Mouse (Mus musculus) lung, adult 18-20 months (tissue): Measurements from ENCODE around the gene Sp8.

Experiments
- DNase-seq, 2 experiments: peaks; one replicate each; pipeline ENCODE4 v3.0.0; 2022; ENCODE audit warnings: mixed read lengths in 2 of 2

The Sp8 gene

GRCm38 (mm10) chr12:118846221-118846620 lies at the start of gene Sp8:
Gene Sp8 (plus strand): TSS chr12:118846329.
- no peak for DNase-seq

GRCm38 (mm10) chr12:118811328-118811961 lies 34.7 kb upstream of the Sp8 start:
- no peak for DNase-seq

DNA sequence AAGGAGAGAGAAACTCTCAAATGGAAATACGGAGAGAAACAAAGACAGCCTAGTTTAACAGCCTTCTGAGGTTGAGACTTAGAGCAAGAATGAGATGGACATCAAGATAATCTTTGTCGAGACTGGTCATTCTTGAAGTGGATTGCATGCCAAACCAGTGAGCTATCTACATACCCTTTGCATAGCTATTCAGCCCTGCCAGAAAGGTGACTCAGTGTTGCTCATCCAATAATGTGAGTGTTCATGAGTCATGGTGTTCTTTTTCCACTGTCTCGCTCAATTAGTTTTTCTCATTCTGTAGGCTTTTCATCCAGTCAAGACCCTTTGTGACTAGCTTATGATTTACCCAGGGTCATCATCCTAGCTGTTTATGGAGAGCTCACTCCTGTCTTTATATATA lies 31.6 kb upstream of the Sp8 start:
- DNase-seq, result no peak

- DNase-seq, result no peak
These were observed 30.0 kb upstream of the Sp8 start for GRCm38 (mm10) chr12:118816156-118816555.

DNA sequence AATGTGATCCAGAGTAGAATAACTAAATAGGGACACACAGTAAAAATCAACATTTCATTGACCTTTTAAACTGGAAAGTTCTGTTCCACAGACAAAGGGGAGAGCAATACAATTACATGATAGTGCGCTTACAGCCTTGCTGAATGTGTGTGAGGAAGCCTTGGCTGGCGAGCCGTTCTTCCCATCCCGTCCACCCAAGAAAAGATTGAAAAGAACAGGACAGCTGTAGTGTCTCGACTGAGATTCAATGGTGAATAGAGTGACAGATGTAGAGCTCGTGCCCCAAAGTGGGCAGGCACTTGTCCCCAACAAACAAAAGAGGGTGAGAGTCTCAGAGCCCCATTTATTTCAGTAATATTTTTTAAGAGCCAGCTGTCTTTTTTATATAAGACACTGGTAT lies 16.2 kb upstream of the Sp8 start:
- no peak for DNase-seq

DNA sequence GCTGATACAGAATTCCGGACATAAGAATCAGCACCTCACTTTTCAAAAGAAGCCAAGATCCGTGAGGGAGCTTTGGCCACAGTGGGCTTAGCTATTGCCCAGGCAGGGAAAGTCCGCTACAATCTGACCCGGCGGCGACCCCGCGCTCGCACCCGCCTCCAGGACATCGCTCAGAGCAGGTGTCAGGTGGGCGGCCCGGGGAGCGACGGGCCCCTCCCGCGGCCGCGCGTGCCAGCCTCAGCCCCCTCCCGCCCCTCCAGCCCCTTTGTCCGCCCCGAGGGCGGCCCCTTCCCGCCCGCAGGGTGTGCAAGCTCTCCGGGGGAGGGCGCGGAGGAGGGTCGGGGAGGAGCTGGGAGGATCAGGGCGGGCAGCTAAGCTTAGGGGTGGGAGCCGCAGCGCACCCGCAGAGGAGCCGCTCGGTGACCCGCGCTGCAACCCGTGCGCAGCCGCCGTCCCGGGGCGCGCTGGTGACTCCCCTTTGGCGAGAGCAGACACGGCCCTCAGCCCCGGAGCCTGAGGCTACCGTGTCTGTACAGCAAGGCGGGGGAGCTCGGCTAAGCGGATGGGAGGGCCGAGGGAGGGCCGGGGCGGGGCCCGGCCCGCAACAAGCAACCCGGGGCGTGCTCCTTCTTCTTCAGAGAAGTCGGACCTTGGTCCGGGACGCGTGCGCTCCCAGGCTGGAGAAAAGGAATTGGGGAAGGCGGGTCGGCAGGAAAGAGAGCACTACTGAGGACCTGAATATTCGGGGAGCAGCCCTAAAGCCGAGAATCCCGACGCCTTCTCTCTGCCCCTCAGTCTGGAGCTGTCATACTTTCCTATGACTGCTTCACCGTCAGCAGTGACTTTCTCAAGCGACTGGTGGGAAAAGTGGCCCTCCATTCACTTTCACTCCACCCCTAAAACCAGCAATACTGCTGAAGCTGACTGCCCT lies 9.5 kb upstream of the Sp8 start:
- DNase-seq, result peak in 1 of 2 experiments; percentile 8

- no peak for DNase-seq
These were observed 8.8 kb upstream of the Sp8 start for GRCm38 (mm10) chr12:118837361-118837760.

- no peak for DNase-seq
These were observed 7.9 kb upstream of the Sp8 start for GRCm38 (mm10) chr12:118838260-118838659.

- DNase-seq, result no peak
These were observed 6.7 kb upstream of the Sp8 start for GRCm38 (mm10) chr12:118839398-118839797.

DNA sequence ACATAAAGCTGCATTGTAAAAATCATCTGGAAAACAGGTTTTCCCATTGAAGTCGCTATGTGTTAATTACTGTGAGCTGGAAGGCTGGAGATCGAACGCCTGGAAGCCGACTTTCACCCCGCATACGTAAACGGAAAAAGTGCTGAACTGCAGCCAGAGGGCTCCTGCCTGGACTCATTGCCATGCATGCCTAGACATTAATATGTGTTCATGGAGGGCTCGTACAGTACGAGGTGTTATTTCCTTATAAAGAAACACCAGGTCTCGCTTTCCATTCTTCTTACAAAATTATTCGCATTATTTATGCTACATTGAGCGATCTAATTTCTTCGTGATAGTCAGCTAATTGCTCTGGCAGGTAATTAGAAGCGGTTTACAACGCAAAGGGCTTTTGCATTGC lies 5.8 kb upstream of the Sp8 start:
- no peak for DNase-seq

GRCm38 (mm10) chr12:118840861-118841260 lies 5.3 kb upstream of the Sp8 start:
- no peak for DNase-seq

DNA sequence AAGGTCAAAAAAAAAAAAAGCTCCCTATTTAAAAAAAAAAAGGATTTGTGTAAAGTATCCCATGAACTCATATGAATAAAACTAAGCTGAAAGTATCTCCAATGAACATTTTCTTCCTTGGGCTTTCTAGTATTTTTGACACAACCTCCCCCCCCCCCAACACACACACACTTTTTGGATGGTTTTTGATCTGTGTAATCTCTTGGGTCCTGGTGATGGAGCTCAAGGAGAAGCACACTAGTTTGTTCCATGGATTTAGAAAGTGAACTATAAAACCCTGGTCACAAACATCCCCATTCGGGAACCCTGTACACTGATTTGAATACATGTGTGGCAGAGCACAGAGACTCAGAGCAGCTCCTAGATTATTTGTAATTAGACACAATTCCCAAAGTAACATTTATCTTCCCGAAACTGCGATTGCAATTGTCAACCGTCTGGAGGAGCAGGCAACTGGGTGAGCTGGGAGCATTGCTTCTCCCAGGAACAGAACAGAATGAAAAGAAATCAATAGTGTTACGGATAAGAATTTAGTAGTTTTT lies 4.7 kb upstream of the Sp8 start:
- no peak for DNase-seq

- DNase-seq, result no peak
These were observed 4.1 kb upstream of the Sp8 start for GRCm38 (mm10) chr12:118841971-118842550.

DNA sequence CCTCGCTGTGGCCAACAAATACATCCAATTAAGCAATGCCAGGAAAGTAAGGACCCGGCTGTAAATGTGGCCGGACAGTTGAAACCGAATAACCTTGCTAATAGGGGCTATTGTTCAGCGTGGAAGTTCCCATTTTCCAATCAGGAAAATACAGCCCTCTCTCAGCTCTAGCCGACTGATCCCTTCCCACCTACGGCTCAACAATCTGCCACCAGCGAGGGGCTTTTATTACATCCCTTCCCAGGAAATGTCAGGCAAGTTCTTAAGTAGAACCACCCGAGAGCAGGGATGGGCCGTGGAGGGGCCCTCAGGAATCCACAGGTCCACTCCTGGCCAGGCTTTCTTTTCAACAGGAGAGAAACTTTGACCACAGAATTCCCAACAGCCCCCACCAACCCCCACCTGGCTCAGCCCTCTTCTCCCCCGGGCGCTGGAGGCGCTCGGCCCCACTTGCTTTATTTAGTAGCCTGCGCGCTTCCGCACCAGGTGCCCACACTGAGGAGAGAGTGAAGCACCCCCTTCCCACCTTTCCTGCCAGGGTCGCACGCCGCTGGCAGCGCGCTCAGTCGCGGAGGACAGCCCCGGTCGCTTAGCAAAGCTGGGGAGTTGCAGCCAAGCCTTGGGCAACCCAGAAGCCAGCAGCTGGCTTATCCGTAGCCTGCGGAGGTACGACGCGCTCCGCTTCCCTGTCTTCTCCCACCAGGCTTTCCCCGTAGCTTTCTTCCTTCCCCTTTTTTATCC lies 3.3 kb upstream of the Sp8 start:
- DNase-seq, result no peak

DNA sequence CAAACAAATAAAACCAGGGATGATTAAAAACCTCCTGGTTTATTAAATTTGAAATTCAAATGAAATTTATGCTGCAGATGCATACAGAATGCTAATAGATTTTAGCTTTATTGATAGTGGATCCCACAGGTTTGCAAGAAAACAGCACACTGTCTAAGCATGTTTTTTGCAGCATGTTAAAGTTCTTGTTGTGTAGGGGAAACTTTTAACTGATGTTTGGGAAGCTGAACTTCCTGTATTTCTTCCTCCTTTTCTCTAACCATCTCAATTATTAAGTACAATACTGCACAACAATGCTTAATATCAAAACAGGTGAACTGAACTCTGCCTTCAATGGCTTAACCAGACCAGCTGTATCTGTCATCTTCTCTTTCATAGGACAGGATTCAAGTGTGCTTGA lies 2.0 kb upstream of the Sp8 start:
- DNase-seq, result no peak

DNA sequence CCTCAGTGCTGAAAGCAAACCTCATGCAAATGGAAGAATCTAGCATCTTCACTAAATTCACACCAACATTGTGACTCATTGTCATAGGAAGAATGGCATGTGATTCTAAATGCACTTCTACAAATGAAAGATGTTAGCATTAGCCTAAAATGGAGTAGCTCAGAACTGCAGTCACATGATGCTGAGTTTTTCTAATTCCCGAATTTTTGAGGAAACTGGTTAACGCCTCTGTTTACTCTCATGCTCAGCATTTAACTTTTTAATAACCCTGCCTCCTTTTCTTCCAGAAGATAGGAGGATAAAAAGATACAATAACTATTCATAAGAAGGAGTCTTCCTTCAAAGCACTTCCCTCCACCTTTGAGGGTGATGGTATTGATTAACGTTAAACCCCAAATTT lies 1.3 kb upstream of the Sp8 start:
- no peak for DNase-seq

GRCm38 (mm10) chr12:118845351-118845750 lies 778 bp upstream of the Sp8 start:
- no peak for DNase-seq

GRCm38 (mm10) chr12:118846649-118847321 lies 656 bp downstream of the Sp8 start:
- peak; percentile 4 to 16 for DNase-seq

GRCm38 (mm10) chr12:118847381-118847780 lies 1.3 kb downstream of the Sp8 start:
- DNase-seq, result no peak

DNA sequence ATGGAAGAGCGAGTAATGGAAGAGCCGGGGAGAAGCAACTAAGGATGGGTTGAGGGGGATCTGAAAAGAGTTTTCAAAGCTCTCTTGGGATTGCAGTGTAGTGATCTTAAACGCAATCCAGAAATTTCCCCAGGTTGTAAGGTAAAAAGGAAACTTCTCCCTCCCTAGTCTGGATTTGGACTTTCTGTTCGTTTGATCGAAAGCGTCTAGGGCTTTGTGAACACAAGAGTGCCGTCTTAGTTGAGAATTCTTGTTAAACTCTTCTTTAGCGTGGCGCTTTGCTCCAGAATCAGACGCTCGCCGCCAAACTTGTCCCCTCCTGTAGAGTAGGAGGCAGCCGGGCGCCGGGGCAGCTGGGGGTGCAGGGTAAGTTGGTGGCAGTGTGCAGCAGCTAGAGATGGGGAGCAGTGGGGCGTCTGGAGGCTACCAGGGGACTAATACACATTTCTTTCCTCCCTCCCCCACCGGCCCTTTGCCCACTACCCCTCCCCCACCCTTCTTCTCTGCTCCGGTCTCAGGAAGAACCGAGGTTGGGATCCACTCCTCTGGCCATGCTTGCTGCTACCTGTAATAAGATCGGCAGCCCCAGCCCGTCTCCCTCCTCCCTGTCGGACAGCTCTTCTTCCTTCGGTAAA lies 1.8 kb downstream of the Sp8 start:
- DNase-seq, result no peak

GRCm38 (mm10) chr12:118848496-118849202 lies 2.5 kb downstream of the Sp8 start:
- no peak for DNase-seq
